Mouse (Mus musculus): ENCODE data around the gene Cfap73.

Cfap73 gene

GRCm38 (mm10) chr5:120582002-120582401, 52.0 kb downstream of the Cfap73 start:
- DNase-seq = peak in 1 of 2 experiments; percentile 14

DNA sequence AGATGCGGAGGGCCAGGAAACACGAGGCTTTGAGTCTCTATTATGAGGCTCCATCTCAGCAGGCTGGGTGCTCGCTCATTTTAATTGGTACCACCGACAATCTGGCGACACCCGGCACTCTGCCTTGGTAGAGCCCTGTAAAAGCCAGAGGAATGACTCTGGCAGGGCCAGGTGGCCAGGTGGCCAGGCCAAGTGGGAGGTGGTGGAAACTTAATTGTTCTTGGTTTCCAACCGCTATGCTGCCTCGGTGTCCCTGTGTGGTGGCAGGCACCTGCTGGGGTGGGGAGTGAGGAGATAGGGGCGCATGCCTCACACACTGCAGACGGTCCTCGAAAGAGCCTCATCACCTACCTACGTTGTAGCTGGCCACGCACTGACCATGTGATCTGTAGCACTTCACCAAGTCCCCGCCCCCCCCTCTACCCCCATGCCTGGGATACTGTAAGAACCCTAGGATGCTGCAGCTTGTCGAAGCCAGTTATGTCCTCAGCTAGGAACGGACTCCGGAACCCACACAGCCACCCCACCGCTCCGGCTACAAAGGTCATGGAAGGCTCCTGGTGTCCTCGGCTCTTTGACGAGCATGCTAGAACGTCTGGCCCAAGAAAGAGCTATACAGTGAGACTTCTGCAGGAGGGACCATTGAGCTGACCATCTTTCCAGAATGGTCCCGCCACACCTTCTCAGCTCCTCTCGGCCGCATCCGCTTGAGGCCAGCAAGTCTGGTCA, 54.0 kb downstream of the Cfap73 start:
- peak; percentile 36 to 70 for DNase-seq

DNA sequence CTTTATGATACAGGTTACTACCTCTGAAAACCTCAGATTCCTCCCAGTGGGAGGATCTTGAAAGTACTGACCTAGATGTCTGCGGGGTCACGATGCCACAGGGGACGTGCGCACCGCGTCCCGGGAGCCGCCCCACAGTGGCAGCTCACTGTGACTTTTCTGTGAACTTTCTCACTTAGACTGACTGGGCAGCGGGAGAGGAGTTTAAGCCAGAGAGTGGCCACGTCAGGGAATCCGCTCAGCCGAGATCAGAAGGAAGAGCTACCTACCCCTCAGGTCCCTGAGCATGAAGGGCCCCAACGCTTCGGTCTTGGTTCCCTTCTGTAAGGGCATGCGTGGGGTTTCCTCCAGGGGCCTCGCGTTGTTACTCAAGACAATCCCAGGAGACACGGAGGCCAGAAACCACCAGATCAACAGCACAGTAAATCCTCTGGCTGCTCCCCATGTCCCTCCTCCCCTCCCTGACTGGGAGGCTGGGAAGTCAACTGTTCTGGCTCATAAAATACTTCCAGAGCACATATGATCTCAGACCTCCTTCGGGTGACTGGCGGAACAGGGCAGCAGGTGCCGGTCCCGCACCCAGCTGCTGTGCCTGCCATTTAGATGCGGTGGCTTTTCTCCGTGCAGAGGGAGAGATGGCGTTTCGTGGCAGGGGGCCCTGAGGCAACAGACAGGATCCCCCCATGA, 54.7 kb downstream of the Cfap73 start:
- peak; percentile 67 to 72 for DNase-seq

- DNase-seq = peak; percentile 51 to 64
Measured at GRCm38 (mm10) chr5:120578504-120579081, 55.4 kb downstream of the Cfap73 start.

All from cerebellum, adult 18-20 months (tissue).